Mouse (Mus musculus): ENCODE data around the gene Zbtb7a.

DNA sequence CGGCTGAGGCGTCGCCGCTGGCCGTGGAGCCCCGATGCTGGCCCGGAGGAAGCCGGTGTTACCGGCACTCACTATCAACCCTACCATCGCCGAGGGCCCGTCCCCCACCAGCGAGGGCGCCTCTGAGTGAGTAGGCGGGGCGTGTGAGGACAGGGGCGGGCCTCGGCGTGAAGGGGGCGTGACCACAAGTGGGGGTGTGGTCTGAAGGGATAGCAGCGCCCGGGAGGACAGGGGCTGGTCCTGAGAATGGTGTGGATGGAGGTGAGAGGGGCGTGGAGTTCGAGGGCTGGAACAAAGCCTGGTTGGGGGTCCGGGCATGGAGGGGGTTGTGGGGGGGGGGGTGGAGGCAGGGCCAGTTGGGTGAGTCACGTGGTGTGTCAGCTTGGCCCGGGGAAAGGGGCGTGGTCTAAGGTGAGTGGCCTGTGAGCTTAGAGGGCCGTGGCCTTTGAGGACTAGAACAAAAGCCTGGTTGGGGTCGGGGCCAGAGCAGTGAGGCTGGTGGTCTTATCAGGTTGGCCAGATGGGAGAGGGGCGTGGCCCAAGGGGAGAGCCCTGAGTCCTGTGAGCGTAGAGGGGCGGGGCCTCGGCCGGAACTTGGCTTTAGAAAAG, 28.8 kb upstream of the Zbtb7a start:
- TF ChIP-seq CTCF (IDR thresholded peaks at IDR 0.05; ENCODE audit: low read depth, low read length) (no peak), GATA1 (IDR thresholded peaks at IDR 0.05; ENCODE audit: borderline replicate concordance, low read length) (no peak), GATA2 (IDR thresholded peaks at IDR 0.05; ENCODE audit: borderline replicate concordance, low read depth, low read length) (no peak)

Data from G1E (cell line).